Mouse (Mus musculus) thymus, postnatal 4 days (tissue): ENCODE measurements around the gene Haao.
"Not testable (repeated sequence)": the region's sequence is repeated elsewhere in the genome, so short reads cannot be mapped to it uniquely, and the experiment has no call there.

Experiments used
- DNase-seq: peaks from one replicate; pipeline ENCODE4 v3.0.0; 2021

Gene Haao

GRCm38 (mm10) chr17:83862134-83862881, 14.5 kb upstream of the Haao start:
- DNase-seq = peak; percentile 76

GRCm38 (mm10) chr17:83861444-83862133, 13.8 kb upstream of the Haao start:
- peak; percentile 99 for DNase-seq

GRCm38 (mm10) chr17:83860968-83861367, 13.2 kb upstream of the Haao start:
- DNase-seq = not testable (repeated sequence)

- DNase-seq = no peak
Observed at GRCm38 (mm10) chr17:83860224-83860623, 12.5 kb upstream of the Haao start.

GRCm38 (mm10) chr17:83859639-83860038, 11.9 kb upstream of the Haao start:
- DNase-seq = no peak

GRCm38 (mm10) chr17:83858413-83858812, 10.7 kb upstream of the Haao start:
- DNase-seq = no peak

- DNase-seq = peak; percentile 74
Observed at GRCm38 (mm10) chr17:83854284-83854918, 6.6 kb upstream of the Haao start.

- no peak for DNase-seq
Observed at GRCm38 (mm10) chr17:83853831-83854230, 6.1 kb upstream of the Haao start.

- no peak for DNase-seq
Observed at GRCm38 (mm10) chr17:83850864-83851263, 3.1 kb upstream of the Haao start.

GRCm38 (mm10) chr17:83850458-83850857, 2.7 kb upstream of the Haao start:
- peak; percentile 94 for DNase-seq

- DNase-seq = no peak
Observed at GRCm38 (mm10) chr17:83849717-83850116, 2.0 kb upstream of the Haao start.

- DNase-seq = no peak
Observed at GRCm38 (mm10) chr17:83849081-83849675, 1.4 kb upstream of the Haao start.

- no peak for DNase-seq
Observed at GRCm38 (mm10) chr17:83848482-83848881, 719 bp upstream of the Haao start.

GRCm38 (mm10) chr17:83847100-83847499, 663 bp downstream of the Haao start:
- no peak for DNase-seq

GRCm38 (mm10) chr17:83846301-83847021, 1.3 kb downstream of the Haao start:
- peak; percentile 30 for DNase-seq

- no peak for DNase-seq
Observed at GRCm38 (mm10) chr17:83845538-83845937, 2.2 kb downstream of the Haao start.

GRCm38 (mm10) chr17:83843780-83844179, 4.0 kb downstream of the Haao start:
- DNase-seq = no peak

GRCm38 (mm10) chr17:83841011-83841410, 6.8 kb downstream of the Haao start:
- DNase-seq = no peak

GRCm38 (mm10) chr17:83839132-83839531, 8.6 kb downstream of the Haao start:
- DNase-seq = no peak

- DNase-seq = no peak
Observed at GRCm38 (mm10) chr17:83837659-83838190, 10.0 kb downstream of the Haao start.

GRCm38 (mm10) chr17:83836048-83836447, 11.7 kb downstream of the Haao start:
- DNase-seq = no peak

- DNase-seq = no peak
Observed at GRCm38 (mm10) chr17:83834120-83834519, 13.6 kb downstream of the Haao start.
